Mouse (Mus musculus): ENCODE measurements around the gene Aip.
"Not testable (repeated sequence)": the region's sequence is repeated elsewhere in the genome, so short reads cannot be mapped to it uniquely, and the experiment has no call there.

Aip gene

DNA sequence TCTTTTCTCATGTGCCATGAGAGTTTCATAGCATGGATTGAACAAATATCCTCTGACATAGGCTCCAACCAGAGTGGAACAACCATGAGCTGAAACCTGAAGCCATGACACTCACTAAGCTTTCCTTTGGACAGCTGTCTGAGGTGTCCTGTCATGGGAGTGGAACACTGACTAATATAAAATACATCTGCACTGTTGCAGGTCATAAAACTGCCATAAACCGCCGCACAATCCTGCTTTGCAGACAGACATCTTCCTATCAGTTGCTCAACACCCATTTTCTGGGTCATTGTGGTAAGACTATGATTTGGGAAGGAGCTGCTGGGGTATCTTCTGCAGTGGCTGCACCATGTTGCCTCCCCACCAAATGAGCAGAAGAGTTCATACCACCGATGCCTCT, 32.9 kb downstream of the Aip start:
- DNase-seq (ENCODE audit: low spot score in 2 of 2) = no peak

DNA sequence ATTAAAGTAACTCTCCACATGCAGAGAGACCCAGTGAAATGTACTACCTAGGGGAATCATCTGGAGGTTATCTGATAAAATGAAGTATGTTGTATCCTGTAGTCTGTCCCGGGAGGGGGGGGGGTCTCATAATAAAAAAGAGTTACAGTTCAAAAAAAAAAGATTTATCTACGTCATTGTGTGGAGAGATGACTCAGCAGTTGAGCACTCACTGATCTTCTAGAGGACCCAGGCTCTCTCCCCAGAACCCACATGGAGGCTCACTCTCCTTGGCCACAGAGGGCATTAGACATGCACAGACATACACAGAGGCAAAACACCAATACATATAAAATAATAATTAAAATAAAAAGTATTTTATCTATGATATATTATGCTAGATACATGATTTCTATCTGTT, 34.3 kb downstream of the Aip start:
- DNase-seq (ENCODE audit: low spot score in 2 of 2) = no peak

GRCm38 (mm10) chr19:4090446-4090845, 35.2 kb downstream of the Aip start:
- no peak for DNase-seq (ENCODE audit: low spot score in 2 of 2)

- no peak for DNase-seq (ENCODE audit: low spot score in 2 of 2)
Observed at GRCm38 (mm10) chr19:4089128-4089527, 36.5 kb downstream of the Aip start.

DNA sequence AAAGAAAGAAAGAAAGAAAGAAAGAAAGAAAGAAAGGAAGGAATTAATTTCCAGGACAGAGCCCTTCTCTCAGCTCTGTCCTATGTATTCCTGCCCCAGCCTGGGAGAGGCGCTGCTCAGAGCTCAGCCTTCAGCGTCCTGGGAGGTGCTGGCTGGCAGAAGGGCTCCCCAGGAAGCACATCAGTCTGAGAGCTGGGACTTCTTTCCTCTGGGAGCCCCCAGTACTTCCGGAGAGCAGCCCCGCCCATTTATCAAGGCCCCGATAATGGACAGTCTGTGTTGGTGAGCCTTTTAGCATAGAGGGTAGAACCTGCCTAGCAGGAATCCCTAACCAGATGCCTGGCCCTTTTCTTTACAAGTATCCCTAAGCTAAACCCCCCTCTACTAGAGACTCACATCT, 37.5 kb downstream of the Aip start:
- DNase-seq (ENCODE audit: low spot score in 2 of 2) = no peak

DNA sequence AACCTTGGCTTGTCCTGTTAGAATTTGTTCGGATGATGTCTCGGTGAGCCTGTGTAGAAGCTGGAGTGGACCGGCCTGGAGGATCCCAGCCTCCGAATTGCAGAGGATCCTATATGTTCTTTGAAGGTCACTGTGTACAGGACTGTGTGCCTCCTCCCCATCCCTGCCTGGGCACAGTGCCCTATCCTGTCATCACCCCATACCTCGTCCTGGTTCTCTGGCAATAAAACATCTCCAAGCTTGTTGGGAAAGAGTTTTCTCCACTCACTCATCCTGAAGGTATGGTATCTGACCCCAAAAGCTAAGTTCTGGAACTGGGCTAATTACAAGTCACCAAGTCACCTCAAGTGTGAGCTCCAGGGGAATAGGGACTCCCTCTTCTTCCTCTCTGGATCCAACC, 38.6 kb downstream of the Aip start:
- no peak for DNase-seq (ENCODE audit: low spot score in 2 of 2)

DNA sequence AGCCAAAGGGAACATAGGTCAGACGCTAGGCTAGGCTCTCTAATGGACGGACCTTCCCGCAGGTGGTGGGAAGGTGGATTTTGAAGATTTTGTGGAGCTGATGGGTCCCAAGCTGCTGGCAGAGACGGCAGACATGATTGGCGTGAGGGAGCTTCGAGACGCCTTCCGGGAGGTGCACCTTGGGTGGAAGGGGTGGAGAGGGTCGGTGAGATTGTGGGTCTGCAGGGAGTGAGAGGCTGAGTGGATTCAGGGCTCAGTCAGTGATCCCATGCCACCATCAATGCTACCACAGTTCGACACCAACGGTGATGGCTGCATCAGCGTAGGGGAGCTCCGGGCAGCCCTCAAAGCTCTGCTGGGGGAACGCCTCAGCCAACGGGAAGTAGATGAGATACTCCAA, 39.5 kb downstream of the Aip start:
- DNase-seq (ENCODE audit: low spot score in 2 of 2) = no peak

DNA sequence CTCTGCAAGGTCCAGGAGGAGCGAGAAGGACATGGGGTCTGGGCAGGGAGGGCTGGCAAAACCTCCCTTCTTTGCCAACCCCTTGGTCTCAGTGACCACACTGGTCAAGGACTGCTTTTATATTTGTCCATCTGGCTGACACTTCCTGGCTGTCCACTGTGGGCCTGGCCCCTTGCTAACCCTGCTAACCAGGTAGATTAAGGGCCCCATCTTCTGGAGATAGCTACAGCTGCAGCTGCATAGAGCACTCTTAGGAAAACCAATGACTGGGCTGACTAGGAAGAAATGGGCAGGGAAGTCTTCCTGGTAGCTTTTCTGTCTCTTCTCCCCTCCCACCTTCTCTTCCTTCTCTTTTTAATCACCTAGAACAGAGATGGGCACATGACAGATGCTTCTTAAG, 40.7 kb downstream of the Aip start:
- DNase-seq (ENCODE audit: low spot score in 2 of 2) = no peak

DNA sequence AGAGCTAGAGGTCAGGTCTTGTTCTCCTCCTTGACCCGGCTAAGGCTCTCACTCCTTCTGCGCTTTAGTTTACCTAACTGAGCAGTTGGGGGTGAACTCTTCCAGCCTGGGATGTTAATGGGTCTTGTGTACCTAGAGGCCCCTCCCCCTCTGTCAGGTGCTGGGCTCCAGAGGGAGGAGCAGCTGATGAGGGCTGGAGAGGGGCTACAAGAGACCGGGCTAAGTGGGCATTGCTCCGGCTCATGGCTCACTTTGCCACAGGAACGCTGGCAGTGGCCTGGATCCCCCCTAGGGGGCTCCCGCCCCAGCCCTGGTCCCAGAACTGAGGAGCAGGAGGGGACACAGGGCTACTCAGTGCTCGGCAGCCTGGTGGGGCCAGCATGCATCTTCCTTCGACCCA, 41.8 kb downstream of the Aip start:
- DNase-seq (ENCODE audit: low spot score in 2 of 2) = no peak

- no peak for DNase-seq (ENCODE audit: low spot score in 2 of 2)
Observed at GRCm38 (mm10) chr19:4083316-4083715, 42.3 kb downstream of the Aip start.

GRCm38 (mm10) chr19:4082219-4082965, 43.3 kb downstream of the Aip start:
- no peak for DNase-seq (ENCODE audit: low spot score in 2 of 2)

- no peak for DNase-seq (ENCODE audit: low spot score in 2 of 2)
Observed at GRCm38 (mm10) chr19:4081394-4081793, 44.3 kb downstream of the Aip start, which contains the start of gene Cabp2. Cabp2 (plus strand) TSS chr19:4081578.

DNA sequence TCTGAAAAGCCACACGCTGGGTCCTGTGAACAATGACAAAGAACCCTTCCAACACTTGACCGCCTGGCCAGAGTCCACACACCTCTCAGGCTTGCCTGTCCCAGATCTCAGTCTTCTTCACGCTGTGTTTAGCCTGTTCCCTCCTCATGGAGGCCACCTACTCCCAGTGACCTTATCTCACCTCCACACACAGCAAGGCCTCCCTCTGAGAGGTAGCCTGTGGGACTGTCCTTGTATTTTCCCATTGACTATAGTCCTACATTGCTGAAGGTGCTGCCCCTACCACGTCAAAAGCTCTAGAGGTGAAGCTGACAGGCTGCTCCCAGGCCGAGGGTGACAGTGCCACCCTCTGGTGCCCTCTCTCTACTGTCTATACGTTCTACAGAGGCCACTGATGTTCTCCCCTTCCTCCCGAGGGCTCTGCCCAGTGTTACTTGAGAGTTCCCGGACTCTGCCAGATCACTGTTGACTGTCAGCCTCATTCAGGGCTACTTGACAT, 45.1 kb downstream of the Aip start:
- no peak for DNase-seq (ENCODE audit: low spot score in 2 of 2)

- DNase-seq (ENCODE audit: low spot score in 2 of 2) = peak in 1 of 2 experiments; percentile 47
Observed at GRCm38 (mm10) chr19:4079594-4079993, 46.1 kb downstream of the Aip start.

DNA sequence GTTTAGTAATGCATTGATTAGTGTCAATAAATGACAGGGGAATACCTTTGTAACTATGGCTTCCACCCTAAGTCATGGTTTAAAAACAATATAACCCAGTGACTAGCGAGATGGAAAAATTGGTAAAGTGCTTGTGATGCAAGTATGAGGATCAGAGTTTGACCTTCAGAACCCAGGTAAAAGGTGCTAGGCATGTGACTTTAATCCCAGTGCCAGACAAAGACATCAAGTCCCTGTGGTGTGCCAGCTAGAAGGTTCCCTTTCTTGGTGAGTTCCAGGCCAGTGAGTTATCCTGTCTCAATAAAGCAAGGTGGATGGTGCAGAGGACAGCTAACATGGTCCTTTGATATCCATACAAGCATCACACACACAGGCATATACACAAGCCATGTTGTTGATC, 50.1 kb downstream of the Aip start:
- no peak for DNase-seq (ENCODE audit: low spot score in 2 of 2)

- no peak for DNase-seq (ENCODE audit: low spot score in 2 of 2)
Observed at GRCm38 (mm10) chr19:4072706-4073424, 52.8 kb downstream of the Aip start.

- DNase-seq (ENCODE audit: low spot score in 2 of 2) = no peak
Observed at GRCm38 (mm10) chr19:4071406-4071805, 54.3 kb downstream of the Aip start.

- no peak for DNase-seq (ENCODE audit: low spot score in 2 of 2)
Observed at GRCm38 (mm10) chr19:4070756-4071155, 54.9 kb downstream of the Aip start.

DNA sequence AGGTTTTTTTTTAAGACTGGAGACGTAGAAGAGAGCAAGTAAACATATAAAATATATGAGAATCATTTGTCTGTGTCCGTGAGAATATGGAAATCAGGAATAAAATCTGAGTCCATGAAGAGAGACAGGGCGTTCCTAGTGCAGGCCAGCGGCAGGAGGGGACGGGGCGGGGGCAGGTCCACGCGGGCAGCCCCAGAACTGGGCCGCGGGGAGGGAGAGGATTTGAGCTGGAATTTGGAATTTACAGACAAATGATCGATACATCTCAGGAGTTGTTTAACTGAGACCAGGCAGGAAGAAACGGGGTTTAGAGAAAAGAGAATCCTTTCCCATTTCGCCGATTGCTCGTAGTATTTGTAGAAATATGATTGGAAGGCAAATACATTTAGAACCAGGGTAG, 55.3 kb downstream of the Aip start:
- no peak for DNase-seq (ENCODE audit: low spot score in 2 of 2)

DNA sequence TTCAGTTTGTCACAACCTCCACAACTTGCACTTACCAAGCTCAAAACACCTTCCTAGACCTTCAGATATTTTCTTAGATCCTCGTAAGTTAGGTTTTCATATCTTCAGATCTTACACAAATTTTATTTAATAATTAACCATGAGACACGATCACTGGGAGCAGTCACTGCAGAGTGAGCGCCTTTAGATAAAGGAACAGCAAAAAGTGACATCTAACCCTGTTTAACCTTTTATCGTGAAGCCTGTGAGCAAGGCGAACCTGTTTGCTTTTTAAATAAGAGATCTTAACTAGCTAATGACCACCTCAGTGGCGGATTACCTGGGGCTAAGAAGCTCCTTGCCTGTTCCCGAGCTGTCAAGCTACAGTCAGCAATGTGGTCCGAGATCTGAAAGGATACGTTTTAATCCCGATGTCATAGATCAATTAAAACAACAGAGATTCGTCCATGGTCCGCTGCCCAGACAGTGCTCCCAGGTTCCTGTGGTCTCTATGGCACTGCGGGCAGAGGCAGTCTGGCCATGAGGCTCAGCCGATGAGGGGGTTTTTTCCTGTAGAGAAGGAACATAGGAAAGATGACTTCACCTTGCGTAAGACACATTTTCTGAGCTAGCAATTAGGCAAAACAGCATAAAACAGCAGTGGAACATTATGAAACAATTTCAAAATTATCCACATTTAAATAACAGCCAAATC, 56.8 kb downstream of the Aip start:
- DNase-seq (ENCODE audit: low spot score in 2 of 2) = no peak

DNA sequence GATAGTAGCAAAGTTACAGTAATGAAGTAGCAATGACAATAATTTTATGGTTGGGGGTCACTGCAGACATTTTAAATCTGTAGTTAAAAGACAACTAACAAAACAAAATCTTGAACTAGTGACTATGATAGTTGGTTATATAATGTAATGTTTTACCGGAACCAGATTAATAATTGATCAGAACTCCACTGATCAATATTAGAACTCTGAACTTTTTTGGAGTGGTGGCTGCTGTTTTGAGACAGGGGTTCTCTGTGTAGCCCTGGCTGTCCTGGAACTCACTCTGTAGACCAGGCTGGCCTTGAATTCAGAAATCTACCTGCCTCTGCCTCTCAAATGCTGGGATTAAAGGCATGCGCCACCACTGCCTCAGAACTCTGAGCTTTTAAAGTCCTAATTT, 57.4 kb downstream of the Aip start:
- DNase-seq (ENCODE audit: low spot score in 2 of 2) = not testable (repeated sequence)

DNA sequence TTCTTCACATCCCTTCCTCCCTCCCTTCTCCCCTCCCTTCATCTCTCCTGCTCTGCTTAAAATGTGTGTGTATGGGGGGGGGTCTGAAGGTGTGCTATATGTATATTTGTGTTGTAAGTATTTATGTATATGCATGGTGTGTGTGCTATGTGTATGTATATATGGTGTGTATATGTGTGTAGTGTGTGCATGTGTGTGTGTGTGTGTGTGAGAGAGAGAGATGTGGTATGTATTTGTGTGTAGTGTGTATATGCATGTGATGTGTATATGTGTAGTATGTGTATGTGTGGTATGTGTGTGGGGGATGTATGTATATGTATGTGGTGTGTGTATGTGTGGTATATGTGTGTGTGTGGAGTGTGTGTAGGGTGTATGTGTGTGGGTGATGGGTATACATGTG, 58.8 kb downstream of the Aip start:
- DNase-seq (ENCODE audit: low spot score in 2 of 2) = no peak

GRCm38 (mm10) chr19:4066280-4066679, 59.4 kb downstream of the Aip start:
- no peak for DNase-seq (ENCODE audit: low spot score in 2 of 2)
